Mouse (Mus musculus) erythroid progenitor cell, adult 5-6 weeks (primary cell): Measurements from ENCODE around the gene N4bp3. TPM values are rescaled to one million over a fixed set of nuclear protein-coding genes. Genes with fewer than 3 reads are reported as not detected.
"Not testable (repeated sequence)": the region's sequence is repeated elsewhere in the genome, so short reads cannot be mapped to it uniquely, and the experiment has no call there.

Experiments used
- ATAC-seq: replicated peaks from 2 replicates; pipeline ENCODE4 v1.8.0; 2016; ENCODE audit warnings: moderate number of reproducible peaks, mild to moderate bottlenecking, moderate TSS enrichment, inconsistent platforms; ENCODE audit not compliant: poor library complexity, low FRiP score, severe bottlenecking
- total RNA-seq, 2 experiments: library from RNA; stranded (forward) in 1 of 2; stranded (reverse) in 1 of 2; fragments of 150-400 nt in 1 of 2; fragments of 186-747, 209-891 nt in 1 of 2; gene quantifications; 2 replicates each; pipeline versions ENCODE4 v1.2.3 to v1.2.4; 2015 to 2017; ENCODE audit warnings: low replicate concordance in 2 of 2

Gene N4bp3
- total RNA-seq, 2 experiments from 2014 or later, result not detected

- no peak for ATAC-seq
Observed at GRCm38 (mm10) chr11:51635127-51635524, 15.5 kb downstream of the N4bp3 start.

- ATAC-seq, result no peak
Observed at GRCm38 (mm10) chr11:51633721-51634120, 16.9 kb downstream of the N4bp3 start.

GRCm38 (mm10) chr11:51633200-51633599 lies 17.4 kb downstream of the N4bp3 start:
- not testable (repeated sequence) for ATAC-seq

GRCm38 (mm10) chr11:51632130-51632753 lies 18.4 kb downstream of the N4bp3 start:
- no peak for ATAC-seq

- no peak for ATAC-seq
Observed at GRCm38 (mm10) chr11:51629651-51630314, 20.9 kb downstream of the N4bp3 start.

- ATAC-seq, result no peak
Observed at GRCm38 (mm10) chr11:51627907-51628306, 22.7 kb downstream of the N4bp3 start.

- ATAC-seq, result no peak
Observed at GRCm38 (mm10) chr11:51627425-51627824, 23.2 kb downstream of the N4bp3 start.

- peak; percentile 55; the same call in 1 of the 2 replicates for ATAC-seq
Observed at GRCm38 (mm10) chr11:51625187-51625820, 25.3 kb downstream of the N4bp3 start.

- no peak for ATAC-seq
Observed at GRCm38 (mm10) chr11:51622971-51623491, 27.6 kb downstream of the N4bp3 start.

- ATAC-seq, result no peak
Observed at GRCm38 (mm10) chr11:51621776-51622175, 28.9 kb downstream of the N4bp3 start.

- ATAC-seq, result no peak
Observed at GRCm38 (mm10) chr11:51620084-51620483, 30.6 kb downstream of the N4bp3 start.

GRCm38 (mm10) chr11:51619409-51620060 lies 31.1 kb downstream of the N4bp3 start, which contains the start of gene Nhp2:
TSS of gene Nhp2 (plus strand) at chr11:51619735.
- ATAC-seq, result peak; percentile 78

- no peak for ATAC-seq
Observed at GRCm38 (mm10) chr11:51618894-51619408, 31.7 kb downstream of the N4bp3 start.

GRCm38 (mm10) chr11:51617693-51618092 lies 32.9 kb downstream of the N4bp3 start:
- peak; percentile 41; the same call in 1 of the 2 replicates for ATAC-seq

- ATAC-seq, result not testable (repeated sequence)
Observed at GRCm38 (mm10) chr11:51616113-51616512, 34.5 kb downstream of the N4bp3 start.

- ATAC-seq, result peak; percentile 85
Observed at GRCm38 (mm10) chr11:51615601-51616000, 35.0 kb downstream of the N4bp3 start.

- no peak for ATAC-seq
Observed at GRCm38 (mm10) chr11:51615129-51615528, 35.5 kb downstream of the N4bp3 start.

GRCm38 (mm10) chr11:51614256-51614655 lies 36.4 kb downstream of the N4bp3 start:
- ATAC-seq, result no peak

GRCm38 (mm10) chr11:51609940-51610339 lies 40.7 kb downstream of the N4bp3 start:
- ATAC-seq, result not testable (repeated sequence)
